Mouse (Mus musculus): ENCODE data around the gene Mgat3. TPM values are rescaled to one million over a fixed set of nuclear protein-coding genes. Genes with fewer than 3 reads are reported as not detected.

Gene Mgat3
- total RNA-seq, 2 experiments from 2014 or later = not detected

- no peak for ATAC-seq (replicated peaks; ENCODE audit: poor library complexity)
These were observed 1.8 kb downstream of the Mgat3 start for GRCm38 (mm10) chr15:80175316-80175715.

GRCm38 (mm10) chr15:80175756-80176155 lies 2.2 kb downstream of the Mgat3 start:
- ATAC-seq (replicated peaks; ENCODE audit: poor library complexity) = no peak

- ATAC-seq (replicated peaks; ENCODE audit: poor library complexity) = no peak
These were observed 8.0 kb downstream of the Mgat3 start for GRCm38 (mm10) chr15:80181561-80181960.

GRCm38 (mm10) chr15:80182072-80182700 lies 8.7 kb downstream of the Mgat3 start:
- peak; percentile 72 for ATAC-seq (replicated peaks; ENCODE audit: poor library complexity)

GRCm38 (mm10) chr15:80188927-80189326 lies 15.4 kb downstream of the Mgat3 start:
- ATAC-seq (replicated peaks; ENCODE audit: poor library complexity) = no peak

- ATAC-seq (replicated peaks; ENCODE audit: poor library complexity) = no peak
These were observed 16.6 kb downstream of the Mgat3 start for GRCm38 (mm10) chr15:80190075-80190474.

- ATAC-seq (replicated peaks; ENCODE audit: poor library complexity) = no peak
These were observed 18.2 kb downstream of the Mgat3 start for GRCm38 (mm10) chr15:80191585-80192245.

GRCm38 (mm10) chr15:80192246-80192585 lies 18.7 kb downstream of the Mgat3 start:
- no peak for ATAC-seq (replicated peaks; ENCODE audit: poor library complexity)

GRCm38 (mm10) chr15:80192847-80193246 lies 19.3 kb downstream of the Mgat3 start:
- ATAC-seq (replicated peaks; ENCODE audit: poor library complexity) = no peak

- ATAC-seq (replicated peaks; ENCODE audit: poor library complexity) = no peak
These were observed 26.0 kb downstream of the Mgat3 start for GRCm38 (mm10) chr15:80199556-80199955.

- ATAC-seq (replicated peaks; ENCODE audit: poor library complexity) = no peak
These were observed 28.7 kb downstream of the Mgat3 start for GRCm38 (mm10) chr15:80202111-80202775.

- peak; percentile 71 for ATAC-seq (replicated peaks; ENCODE audit: poor library complexity)
These were observed 29.9 kb downstream of the Mgat3 start for GRCm38 (mm10) chr15:80203406-80203805.

- no peak for ATAC-seq (replicated peaks; ENCODE audit: poor library complexity)
These were observed 32.6 kb downstream of the Mgat3 start for GRCm38 (mm10) chr15:80206057-80206565.

GRCm38 (mm10) chr15:80208446-80208845 lies 34.9 kb downstream of the Mgat3 start:
- no peak for ATAC-seq (replicated peaks; ENCODE audit: poor library complexity)

GRCm38 (mm10) chr15:80213688-80214087 lies 40.2 kb downstream of the Mgat3 start:
- ATAC-seq (replicated peaks; ENCODE audit: poor library complexity) = no peak

- ATAC-seq (replicated peaks; ENCODE audit: poor library complexity) = no peak
These were observed 42.4 kb downstream of the Mgat3 start for GRCm38 (mm10) chr15:80215716-80216479.

- ATAC-seq (replicated peaks; ENCODE audit: poor library complexity) = no peak
These were observed 42.9 kb downstream of the Mgat3 start for GRCm38 (mm10) chr15:80216480-80216820.

GRCm38 (mm10) chr15:80217476-80217875 lies 44.0 kb downstream of the Mgat3 start:
- ATAC-seq (replicated peaks; ENCODE audit: poor library complexity) = no peak

- peak; percentile 64; the same call in 1 of the 2 replicates for ATAC-seq (replicated peaks; ENCODE audit: poor library complexity)
These were observed 45.7 kb downstream of the Mgat3 start for GRCm38 (mm10) chr15:80219211-80219610.

- no peak for ATAC-seq (replicated peaks; ENCODE audit: poor library complexity)
These were observed 46.5 kb downstream of the Mgat3 start for GRCm38 (mm10) chr15:80219705-80220657.

Data from megakaryocyte progenitor cell, adult 5-6 weeks (primary cell).